Mouse (Mus musculus): ENCODE results near the gene Igf1r.

Igf1r gene

DNA sequence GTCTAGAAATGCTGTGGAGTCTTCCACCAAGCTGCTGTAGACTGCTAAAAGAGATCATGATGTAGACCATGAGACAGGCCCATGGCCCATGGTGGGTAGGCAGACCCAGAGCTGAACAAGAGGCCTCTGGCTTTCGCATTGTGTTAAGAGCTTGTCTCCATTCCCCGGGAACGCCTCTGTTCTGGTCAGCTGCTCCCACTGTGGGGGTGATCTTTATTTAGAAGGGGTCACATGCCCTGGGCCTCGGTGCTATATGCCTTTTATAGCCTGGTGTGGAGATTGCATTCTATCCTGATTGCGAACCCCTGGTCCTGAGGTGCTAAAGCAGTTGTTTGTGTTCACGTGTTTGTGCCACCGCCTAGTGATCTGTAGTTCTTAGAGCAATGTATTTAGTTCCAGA lies 57.5 kb downstream of the Igf1r start:
- no peak for DNase-seq

DNA sequence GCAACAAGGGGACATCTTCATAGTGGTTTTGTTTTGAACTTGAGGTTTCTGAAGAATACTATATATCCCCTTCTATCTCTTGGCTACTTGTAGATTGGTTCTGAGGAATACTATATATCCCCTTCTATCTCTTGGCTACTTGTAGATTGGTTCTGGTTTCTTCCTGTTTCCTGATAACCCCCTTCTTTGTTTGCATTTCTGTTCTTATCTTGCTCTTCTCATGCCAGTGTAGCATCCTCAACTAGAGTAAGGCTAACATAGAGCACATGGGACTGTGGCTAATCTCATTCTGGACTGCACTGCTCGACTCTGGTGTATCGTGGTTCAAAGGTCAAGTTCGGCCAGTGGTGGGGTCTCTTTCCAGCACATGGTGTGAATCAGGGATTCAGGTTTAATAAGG lies 58.2 kb downstream of the Igf1r start:
- no peak for DNase-seq

DNA sequence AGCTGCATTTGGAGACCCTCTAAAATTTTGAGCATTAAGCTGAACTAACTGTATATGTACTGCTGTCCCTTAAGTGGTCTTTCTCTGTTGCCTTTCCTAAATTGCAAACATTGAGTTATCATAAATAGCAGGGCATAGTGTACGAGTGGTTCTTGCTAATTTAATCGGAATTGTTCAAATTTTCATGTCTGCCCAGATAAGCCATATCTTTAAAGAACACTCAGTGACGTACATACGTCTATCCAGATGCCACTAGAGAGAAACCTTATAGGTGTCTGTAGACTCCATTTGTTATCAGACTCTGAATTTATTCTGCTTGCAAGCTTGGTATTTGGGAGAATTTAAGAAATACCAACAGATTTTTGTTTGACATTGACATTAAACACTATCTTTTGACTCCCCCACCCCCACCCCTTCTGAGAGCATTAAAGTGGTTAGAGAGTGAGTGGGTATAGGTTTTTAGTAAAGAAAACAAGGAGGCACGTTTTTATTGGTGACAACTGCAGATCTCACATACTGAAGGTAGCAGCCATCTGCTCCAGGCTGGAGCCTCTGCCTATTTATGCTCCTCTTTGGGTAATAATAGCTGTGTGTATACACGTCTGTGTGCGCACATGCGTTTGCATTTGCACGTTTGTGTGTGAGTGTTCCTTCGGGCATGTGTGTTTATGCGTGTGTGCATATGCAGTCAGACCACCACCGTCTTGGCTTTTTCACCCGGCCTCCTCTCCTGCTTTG lies 58.9 kb downstream of the Igf1r start:
- no peak for DNase-seq

DNA sequence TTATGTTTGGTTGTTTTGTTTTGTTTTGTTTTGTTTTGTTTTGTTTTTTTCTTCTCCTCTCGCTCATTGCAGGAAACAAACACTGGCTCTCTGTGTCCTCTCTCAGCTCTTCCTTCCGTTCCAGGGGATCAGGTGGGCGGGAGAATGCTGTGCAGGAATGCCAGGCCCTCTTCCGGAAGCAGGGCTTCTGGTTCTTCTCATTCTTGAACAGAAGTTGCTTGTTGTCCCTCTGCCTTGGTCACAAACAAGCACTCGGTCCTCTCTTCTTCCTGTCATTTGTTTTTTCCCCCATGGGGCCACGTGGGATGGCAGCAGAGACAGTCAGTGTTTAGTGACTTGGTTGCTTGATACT lies 59.5 kb downstream of the Igf1r start:
- DNase-seq: no peak

DNA sequence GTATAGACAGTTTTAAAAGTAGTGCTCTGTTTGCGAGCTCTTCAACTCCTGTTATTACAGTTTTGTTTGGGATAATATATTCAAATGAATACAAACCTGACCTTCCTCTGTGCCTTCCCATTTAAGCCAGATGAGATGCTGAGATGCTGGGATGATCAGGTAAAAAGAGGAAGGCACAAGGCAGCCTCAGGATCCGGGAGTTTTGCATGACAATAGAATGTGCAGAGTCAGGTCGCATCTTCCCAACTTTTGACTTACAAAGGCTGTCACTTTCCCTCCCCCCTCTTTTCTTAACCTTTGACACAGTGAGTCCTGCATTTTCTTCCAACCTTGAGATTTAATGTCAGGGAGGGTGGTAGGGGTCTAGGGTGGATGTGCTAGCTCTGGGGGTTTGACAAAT lies 61.9 kb downstream of the Igf1r start:
- no peak for DNase-seq

DNA sequence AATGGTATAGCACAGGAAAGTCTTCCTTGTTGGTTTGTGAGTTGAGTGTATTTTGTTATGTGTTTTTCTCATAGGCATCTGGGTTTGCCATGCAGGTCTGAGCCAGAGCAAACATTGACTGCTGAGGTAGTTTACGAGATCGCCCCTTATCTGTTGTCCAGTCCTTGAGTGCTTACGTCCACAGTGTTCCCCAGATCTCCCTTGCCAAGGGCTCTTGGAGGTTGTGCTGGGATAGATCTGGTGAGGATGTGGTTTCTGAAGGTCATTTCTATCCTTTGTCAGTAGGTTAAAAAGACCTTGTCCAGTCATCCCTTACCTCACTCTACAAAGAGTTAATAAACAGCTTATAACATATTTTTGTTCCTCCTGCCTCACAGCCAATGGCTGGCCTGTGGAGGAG lies 62.8 kb downstream of the Igf1r start:
- DNase-seq: no peak

DNA sequence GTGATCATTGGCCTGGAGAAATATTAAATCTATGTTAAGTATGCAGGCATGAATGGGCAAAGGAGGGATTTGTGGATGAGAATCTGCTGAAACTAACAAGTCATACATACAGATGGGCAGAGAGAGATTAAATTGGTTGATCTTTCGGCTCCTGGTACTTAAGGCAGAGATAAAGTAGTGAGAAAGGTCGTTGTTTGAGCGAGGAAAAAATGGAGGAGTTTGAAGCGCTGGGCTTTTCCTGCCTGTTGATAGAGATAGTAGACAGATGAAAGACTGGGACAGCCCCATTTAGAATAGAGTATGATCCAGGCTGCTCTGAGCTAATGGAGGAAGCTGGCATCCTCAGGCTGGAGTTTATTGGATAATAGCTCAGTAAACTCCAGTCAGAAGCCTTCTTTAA lies 65.4 kb downstream of the Igf1r start:
- DNase-seq: no peak

DNA sequence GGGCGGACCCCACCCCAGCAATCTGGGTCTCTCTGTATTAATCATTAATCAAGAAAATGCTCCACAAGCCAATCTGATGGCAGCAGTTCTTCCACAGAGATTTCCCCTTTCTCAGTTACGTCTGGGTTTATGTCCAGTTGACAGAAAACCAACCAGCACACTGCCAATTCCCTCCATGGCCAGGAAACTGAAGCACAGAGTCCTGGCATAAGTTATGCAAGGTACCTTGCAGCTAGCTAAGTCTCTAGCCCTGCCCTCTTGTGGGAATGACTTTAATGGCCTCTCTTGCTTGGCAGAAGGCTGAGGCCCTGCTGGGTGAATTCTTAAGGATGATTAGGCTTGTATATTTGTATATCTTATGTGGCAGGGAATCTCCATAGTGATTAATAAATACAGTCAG lies 67.9 kb downstream of the Igf1r start:
- DNase-seq: peak; percentile 40

DNA sequence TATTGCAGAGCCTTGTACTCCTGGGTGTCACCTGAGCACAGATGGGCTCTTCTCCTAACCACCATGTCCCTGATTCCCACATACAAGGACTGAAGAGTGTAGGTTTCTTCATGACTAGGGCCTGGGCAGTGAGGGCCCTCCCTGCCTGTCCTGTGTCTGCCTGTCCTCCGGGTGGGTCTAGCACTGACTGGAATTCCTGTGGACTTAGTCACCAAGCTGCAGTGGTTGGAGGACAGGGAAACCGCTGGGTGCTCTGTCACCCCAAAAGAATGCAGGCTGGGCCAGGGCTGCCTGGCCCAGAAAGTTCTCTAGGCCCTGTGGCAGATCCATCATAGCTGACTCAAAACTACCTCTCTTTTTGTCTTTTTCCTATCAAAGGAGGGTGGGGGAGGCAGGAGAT lies 69.1 kb downstream of the Igf1r start:
- peak; percentile 44 for DNase-seq

DNA sequence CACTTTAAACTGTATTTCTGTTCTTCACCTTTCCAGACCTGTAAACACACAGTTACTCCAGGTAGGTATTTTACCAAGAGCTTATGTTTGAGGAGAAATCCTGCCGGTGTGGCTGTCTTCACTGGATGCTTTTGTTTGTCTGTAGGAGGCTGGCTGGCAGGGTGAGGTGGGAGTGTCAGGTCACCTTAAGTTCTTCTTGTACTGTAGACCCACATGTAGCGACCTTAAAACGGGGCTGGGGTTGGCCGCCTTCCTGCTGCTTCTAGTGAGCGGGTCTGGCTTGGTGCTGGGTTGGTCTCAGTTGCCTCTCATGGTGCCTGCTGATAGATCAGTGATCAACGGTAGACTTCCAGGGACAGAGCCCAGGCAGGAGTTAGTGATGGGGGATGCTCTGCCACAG lies 69.6 kb downstream of the Igf1r start:
- no peak for DNase-seq

DNA sequence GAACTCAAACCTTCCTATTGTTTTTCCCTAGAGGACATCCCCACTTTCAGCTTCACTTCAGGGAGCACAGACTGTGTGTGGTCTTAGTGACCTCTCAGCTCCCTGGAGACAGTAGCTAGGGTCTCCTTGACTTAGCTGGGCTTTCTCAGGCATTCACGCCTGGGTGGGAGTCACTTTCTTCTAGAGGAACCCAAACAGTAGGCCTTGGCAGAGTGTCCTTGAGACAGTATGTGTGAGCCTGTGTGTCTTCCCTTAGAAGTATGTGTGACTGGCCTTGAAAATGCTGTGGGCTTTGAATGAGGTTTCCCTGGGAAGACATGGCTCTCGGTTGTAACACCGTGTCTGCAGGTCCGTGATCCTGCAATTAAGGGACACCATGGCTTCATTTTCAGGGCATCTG lies 71.3 kb downstream of the Igf1r start:
- no peak for DNase-seq

DNA sequence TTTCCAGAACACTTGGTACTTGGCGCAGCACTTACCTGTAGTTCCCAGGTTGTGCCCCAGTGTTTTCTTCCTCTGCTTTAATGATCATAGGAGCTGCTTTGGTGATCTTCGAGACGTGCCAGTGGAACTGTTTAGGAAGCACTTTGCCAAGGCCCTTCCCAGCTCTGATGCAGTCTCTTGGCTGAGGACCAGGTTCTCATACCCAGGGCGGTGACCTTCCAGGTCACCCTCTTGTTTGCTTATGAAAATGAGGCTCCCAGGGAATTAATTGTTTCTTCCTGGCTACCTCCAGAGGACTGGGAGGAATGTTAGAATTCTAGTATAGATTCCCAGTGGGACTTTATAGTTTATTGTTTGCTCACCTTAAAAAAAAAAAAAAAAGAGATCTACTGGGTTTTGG lies 72.0 kb downstream of the Igf1r start:
- peak; percentile 84 for DNase-seq

DNA sequence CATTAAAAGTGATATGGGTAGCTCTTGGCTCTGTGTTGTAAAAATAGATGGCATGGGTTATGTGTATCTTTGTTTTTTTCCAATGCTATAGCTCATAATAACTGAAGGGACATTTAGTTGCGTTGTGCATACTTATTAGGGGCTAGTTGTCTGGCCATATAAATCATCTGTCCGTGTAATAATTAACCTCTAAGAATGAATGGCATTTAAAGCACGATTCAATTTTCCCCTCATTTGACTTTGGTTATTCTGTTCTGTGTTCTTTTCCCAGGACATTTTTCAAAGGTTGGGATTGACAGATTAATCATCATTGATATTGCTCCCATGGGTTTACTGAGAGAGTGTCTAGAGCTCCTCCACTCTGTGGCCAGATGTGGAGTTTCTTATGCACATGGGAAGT lies 72.8 kb downstream of the Igf1r start:
- DNase-seq: no peak

DNA sequence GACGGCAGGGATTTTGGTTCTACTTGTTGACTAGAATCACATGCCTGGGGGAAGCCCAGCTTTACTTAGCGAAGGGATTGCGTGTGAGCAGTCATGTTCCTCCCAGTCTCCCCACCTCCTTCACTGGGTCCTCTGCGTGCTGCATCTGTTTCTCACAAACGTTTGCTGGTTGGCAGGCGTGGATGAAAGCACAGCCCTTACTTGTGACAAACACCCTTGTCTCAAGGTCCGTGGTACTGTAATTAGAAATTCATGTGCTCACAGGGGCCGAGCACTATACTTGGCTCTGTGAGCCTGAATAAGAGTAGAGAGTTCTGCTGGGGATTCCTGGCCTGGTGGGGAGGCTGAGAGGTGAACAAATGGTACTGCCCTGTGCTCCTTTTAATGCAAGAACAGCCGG lies 73.4 kb downstream of the Igf1r start:
- peak; percentile 56 for DNase-seq

DNA sequence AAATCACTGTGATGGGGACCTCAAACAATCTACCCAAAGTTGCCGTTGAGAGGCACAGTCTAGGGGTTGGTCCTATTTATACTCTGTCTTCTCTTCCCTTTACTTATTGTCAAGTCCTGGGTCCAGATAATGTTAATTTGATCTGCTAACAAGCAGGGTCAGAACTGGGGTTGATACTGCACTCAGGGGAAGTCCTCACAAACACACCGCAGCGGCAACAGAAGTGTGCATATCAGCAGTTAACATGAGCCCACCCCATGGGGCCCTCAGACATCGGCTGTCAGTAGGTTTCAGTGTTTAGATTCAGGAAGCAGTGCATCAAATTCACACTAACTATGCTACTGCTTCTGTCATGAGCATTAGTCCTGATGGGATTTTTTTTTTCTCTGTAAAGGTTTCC lies 75.5 kb downstream of the Igf1r start:
- no peak for DNase-seq

DNA sequence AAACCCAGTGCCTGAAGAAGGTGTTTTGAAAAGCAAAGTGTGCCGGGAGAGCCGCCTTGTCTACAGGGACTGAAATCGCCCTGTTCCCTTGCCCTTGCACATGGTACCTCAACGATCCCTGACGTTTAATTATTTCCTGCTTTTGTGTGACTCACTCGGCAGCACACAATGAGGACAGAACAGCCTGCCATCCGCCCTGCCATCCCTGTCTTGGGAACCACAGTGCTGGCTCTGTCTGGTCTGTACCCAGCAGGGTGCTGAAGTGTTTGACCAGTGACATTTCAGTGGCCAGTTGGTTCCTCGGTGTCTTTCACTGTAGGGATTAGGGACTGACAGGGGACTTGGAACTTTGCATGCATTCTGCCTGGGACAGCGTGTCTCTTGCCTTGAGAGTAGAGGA lies 78.2 kb downstream of the Igf1r start:
- DNase-seq: no peak

DNA sequence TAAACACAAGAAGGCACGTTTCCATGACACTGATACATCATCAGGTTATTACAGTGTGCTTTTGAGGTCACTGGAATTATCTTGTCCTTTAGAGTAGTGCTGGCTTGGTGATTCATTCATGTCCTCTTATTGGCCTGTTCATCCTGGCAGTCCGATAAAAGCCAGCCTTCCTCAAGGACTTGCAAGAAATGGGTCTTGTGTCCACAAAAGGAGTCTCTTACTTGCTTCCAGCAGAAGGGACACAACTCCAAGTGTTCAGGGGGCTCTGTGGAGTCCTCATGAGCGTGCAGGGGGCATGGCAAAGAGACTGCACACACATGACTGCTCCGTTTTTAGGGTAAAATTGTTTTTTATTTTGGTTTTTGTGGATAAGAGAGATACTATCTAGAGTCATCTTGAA lies 83.9 kb downstream of the Igf1r start:
- DNase-seq: no peak

DNA sequence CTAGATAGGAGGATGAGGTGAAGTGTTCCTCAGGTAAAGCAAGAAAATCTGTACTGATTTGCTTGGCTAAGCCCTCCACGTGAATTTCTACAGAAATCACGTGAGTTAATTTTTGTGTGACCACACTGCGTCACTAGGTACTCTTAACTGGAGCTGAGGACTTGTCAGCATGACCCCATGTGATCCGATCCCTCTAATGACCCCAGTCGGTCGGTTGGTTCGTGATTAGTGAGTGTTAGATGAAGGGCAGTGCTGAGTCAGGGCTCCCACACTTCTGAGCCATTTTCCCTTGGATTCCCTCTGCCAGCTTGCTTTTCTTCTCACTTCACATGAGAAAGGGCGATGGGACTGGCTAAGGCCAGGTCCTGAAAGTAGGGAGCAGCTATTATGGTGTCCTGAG lies 86.2 kb downstream of the Igf1r start:
- DNase-seq: peak; percentile 65

DNA sequence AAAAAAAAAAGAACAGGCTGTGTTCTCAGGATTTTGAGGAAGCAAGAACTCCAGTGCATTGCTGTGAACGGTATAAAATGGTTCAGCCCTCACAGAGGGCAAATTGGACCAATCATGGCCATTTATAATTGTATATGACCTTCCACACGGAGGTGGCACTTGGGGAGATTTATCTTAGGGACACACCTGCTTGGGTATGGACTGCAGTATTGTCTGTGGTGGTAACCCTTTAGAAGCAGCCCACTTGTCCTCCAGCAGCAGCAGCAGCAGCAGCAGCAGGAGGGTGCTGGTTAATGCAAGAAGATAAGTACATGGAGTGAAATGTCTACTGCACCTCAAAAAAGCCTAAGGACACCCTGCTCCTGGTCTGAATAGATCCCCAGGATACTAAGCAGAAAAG lies 86.9 kb downstream of the Igf1r start:
- no peak for DNase-seq

DNA sequence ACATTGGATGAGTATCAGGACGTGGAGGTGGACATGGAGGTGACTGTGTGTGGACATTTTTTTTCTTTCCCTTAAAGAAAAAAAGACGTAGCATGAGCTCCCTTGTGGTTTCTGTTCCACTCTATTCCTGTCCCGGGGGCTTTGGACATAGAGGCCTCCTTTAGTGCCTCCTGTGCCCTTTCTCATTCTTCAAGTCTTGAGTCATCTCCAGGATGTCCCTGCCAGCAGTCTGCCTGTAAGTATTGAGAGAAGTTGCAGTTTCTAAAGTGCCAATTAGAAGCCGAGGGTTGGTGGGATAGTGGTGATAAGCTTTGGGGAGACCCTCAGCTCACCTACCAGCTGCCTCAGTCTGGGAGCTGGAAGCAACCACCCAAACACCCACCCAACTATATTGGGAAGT lies 92.0 kb downstream of the Igf1r start:
- no peak for DNase-seq

DNA sequence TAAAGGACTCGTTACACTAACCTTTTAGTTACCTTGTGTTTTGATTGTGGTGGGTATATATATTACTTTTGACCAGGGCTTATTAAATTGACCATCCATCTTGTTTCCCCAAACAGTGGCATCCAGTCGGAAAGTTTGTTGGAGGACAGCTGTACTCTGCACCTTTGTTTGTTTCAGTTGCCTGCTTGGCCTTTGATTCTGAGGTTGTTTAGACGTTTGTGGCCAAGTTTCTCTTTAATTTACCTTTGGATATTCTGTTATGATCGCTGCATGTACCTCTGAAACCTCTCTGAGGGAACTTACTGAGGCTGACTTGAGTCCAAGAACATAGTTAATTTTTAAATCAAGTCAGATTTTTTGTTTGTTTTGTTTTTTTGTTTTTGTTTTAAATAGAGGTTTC lies 94.5 kb downstream of the Igf1r start:
- peak; percentile 24 for DNase-seq

DNA sequence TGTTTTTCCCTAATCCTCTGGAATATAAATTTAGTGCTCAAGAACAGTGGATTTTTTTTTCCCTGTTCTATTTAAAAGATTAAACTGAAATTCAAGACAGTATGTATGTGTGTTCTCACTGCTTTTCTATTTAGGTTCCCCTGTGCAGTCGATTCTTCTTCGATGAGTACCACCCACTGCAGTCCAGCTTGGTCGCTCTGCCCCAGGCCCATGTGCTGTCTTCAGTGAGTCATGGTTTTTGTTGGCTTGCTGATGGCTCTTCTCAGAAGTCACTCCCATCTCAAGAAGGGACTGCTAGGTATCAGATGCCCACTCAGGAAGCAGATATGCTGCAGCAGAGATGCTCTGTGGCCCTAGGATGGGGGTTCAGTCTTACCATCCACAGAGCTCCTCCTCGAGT lies 95.9 kb downstream of the Igf1r start:
- no peak for DNase-seq

DNA sequence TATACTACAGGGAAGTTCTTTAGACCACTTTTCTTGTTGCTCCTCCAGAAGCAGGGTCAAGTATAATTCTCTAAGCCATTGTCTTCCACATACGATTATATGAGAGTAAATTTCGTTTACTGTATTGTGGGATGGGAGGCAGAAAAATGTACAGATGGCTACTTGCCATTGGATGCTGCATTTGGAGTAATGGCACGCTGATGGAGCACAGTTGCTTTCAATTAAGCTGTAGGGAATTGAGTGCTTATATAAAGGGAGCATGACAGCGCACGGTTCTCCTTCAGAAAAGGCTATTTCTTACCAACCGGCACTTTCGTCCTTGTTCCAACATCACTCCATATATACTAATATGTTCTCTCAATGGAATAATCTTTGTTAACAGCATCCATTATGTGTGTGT lies 96.4 kb downstream of the Igf1r start:
- no peak for DNase-seq

DNA sequence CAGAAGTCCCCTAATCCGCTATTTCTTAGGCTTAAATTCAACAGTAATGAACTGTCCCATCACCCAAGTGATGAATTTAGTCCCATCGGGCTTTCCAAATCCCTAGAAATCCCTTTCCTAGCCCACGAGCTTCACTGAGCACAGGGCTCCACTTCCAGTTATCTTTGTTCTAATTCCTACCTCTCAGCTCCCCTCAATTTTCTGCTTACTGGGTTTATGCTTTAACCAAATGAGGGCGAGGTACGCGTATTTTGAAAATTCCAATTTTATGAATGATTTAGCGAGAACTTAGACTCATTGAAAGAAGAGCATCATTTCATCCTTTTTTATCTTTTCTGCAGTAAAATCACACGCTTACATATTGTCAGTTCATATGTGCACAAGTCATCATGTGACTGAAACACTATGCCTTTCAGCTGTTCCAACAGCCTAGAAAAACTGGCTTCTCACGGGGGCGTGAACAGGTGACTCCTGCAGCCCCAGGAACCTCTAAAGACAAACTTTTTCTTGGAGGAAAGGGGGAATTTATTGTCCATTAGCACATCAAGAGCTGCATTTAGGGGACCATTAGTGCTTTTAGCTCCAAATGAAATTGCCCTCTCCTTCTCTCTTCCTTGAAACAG lies 100.5 kb downstream of the Igf1r start:
- DNase-seq: no peak

DNA sequence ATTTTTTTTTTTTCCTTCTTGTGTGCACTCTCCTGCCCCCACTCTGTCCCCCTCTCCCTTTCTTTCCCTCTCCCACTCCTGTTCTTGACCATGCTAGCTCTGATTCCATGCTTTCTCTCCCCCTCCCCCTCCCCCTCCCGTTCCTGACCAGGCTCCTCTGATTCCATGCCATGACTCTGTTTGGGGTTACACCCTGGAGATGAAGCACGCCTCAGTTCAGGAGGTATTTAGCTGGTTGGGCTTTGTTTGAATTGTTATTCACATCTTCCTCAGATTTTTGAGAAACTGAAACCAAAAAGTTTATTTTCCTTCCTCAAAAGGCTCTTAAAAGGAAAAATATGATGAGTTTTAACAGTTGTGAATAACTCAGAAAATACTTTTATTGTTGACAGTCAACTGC lies 101.9 kb downstream of the Igf1r start:
- DNase-seq: no peak

All from kidney, adult 11 months (tissue).